Mouse (Mus musculus) frontal cortex, adult 2 months (tissue): ENCODE measurements at regions not wholly inside any gene's neighbourhood (a gene's known extent, or its start where the extent isn't known, plus 50 kb on each side); places are given as distances from the start of the nearest gene placed in this dataset.
A peak's percentile ranks its signal among the peaks of the same experiment; 100 is the strongest.

Source experiments
- DNase-seq, 2 experiments: peaks; one replicate each; pipeline ENCODE4 v3.0.0; 2022; ENCODE audit warnings: low spot score in 1 of 2; ENCODE audit errors: extremely low spot score in 1 of 2

GRCm38 (mm10) chr9:23024061-23024460 lies 198.8 kb upstream of the Bmper start:
- no peak for DNase-seq

GRCm38 (mm10) chr9:23025247-23025646 lies 197.6 kb upstream of the Bmper start:
- DNase-seq = no peak

- peak; percentile 32 to 85 for DNase-seq
Measured at GRCm38 (mm10) chr9:23027377-23028313, 195.2 kb upstream of the Bmper start.

- DNase-seq = no peak
Measured at GRCm38 (mm10) chr9:23029421-23029820, 193.5 kb upstream of the Bmper start.

DNA sequence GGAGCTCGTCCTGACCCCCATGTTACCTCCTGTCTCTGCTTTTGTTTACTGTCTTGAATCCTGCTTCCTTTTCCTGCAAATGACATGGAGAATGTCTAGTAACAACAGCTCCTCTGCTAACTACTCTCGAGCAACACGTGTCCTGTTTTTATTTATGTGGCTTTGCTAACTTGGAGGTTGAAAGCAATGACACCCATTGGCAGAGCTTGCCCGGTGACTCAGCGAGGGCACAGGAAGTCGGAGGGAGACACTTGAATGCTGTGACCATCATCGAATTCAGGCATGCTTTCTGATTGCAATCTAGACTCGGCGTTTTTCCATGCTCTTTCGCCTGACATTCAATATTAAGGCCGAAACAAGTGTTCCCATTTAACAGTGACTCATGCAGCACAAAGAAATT lies 192.7 kb upstream of the Bmper start:
- no peak for DNase-seq

DNA sequence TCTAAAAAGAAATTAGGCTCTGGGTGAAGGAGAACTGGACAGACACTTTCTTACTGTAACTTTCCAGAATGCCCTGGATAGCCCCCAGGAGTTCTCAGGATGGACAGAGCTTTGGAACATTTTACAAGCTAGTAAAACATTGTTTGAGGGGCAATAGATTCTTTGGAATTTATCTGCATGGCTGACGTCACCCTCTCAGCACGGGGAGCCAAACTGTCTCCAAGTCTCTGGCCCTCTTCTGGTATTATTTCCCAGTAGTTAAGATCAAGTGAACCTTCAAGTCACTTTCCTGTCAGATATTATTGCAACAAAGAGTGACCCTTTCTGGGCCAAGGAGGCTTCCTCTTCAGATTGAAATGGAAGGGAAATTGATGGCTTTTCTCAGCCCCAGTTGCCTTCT lies 192.3 kb upstream of the Bmper start:
- DNase-seq = no peak

DNA sequence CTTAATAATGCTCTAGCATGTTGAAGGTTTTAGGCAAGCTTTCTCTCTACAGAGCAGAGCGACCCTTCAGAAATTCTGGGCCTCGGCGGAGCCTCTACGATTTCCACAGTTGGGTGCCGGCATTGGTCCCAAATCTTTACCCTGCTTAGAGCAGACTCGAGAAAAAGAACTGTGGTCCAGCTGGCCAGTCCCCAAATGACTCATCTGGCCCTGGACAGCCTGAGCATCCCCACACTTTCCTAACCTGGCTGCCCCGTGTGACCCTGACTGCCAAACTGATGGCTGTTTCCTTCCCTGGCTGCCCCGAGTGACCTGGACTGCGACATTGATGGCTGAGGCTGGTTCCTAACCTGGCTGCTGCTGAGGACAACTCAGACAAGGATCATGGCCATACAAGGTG lies 191.0 kb upstream of the Bmper start:
- DNase-seq = no peak

DNA sequence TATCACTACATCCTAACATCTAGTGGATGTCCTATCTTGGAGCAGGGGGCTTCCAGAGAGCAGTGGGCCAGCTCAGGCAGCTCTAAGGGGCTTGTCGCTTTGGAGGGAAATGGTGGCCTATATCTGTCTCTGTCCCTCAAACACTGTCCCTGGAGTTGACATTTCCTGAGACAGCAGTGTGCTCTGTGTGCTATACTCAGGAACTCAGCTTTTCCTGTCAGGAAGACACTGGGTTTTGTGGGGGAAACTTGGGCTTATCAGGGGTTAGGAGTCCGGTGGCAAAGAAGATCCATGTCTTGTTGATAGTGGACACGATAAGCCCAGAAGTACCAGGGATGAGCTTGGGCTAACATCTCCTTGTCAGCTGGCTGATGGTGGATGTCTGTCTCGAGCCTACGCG lies 187.6 kb upstream of the Bmper start:
- no peak for DNase-seq

DNA sequence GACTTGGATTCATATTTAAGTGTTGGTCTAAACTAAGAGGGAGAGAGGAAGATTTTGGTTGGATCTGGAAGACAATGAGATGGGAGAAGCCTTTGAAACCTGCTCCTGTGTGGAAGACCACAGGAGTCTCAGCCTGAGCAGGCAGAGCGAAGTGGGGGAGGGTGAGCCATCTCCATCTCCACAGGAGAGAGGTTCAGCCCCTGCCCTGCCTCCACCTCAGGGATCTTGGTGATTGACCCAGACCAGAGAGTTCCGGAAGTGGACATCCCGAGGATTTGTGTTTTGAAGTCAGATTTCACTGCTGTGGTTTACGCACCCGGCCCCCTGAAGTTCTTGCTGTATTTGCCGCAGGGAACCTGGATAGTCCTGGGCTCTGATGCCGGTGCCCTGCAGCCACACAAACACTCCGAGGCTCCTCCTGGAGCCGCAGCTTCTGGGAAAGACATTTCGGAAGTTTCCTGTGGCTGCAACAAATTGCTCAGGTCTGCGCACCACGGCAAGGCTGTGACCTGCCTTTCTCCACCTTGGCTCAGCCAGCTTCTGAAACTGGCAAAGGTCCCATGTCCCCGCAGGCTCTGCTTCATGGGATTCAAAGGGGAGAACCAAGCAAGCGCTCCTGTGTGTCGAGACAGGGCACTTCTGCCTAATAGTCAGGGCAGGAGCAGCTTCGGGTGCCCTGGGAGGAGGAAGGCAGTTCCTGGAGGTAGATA lies 186.8 kb upstream of the Bmper start:
- DNase-seq = no peak

DNA sequence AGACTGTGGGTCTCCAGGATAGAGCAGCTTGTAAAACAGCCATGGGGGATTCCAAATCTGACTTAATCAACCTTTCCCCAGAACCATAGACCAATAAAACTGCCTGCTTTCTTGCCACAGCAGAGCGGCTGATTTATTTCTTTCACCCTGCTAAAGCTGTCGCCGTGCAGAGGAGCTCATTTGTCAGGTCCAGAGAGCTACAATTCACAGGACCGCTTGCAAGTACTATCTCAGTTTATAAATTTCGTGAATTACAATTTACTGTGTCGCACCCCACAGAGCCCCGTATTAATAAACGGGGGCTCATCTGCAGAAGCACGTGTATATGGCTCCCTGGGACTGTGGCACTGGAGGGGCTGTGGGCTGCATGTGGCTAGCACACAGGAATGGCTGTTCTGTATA lies 185.4 kb upstream of the Bmper start:
- no peak for DNase-seq

GRCm38 (mm10) chr9:23039588-23039987 lies 183.3 kb upstream of the Bmper start:
- DNase-seq = no peak

GRCm38 (mm10) chr9:23041025-23041424 lies 181.9 kb upstream of the Bmper start:
- no peak for DNase-seq

DNA sequence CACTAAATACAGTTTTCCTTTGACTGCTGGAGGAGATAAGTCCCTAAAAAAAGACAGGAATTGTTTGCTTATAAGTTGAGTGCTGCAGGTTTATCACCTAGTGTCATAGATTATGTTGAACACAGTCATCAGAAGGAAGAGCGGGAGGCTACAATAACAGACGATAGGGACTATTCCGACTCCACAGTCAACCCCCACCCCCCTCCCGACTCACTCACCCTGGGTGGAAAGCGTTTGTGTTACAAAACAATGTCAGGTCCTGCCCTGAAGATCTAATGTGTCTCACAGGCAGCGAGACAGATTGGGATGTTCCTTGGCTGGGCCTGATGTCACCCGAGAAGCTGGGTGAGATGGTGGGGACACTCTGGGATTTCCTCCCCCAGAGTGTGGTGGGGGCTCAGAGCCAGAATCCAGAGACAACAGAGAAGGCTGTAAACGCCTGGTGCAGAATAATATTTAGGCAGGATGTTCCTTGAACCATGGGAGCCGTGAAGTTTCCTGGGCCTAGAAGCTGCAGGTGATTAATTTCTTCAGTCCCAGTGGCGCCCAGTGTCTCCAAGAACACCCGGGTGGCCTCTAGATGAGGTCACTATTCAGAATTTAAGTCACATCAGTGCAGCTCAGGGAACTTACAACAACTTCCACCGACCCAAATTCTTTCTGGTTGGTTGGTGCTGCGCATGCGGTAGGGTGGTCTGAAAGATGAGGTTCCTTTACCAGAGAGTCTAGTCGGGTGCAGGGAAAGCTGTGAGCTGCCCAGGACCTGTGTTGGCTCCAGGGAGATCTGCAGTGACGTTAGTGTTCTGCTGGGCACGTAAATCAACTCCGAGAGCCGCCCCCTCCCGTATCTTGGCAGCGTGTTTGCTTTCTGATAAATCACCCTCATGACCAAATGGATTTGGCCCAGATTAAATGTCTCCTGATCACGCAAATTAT lies 181.1 kb upstream of the Bmper start:
- no peak for DNase-seq

DNA sequence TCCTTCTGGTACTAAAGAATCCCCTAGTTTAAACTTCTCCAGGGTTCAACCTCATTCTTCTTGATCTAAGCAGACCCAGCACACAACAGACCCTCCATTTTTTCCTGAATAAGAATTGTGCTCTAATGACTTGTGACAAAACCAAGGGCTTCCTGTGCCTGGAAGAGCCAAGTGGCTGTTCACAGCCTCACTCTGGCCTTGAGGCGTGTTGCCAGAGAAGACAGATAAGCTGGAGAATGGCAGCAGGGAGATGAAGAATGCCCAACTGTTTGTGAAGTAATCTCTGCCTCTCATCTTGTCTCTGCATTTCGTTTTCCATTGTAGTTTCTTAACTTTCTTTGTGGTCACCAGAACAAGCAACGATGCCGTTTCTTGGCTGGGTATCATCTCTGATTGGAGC lies 179.9 kb upstream of the Bmper start:
- DNase-seq = no peak

- no peak for DNase-seq
Measured at GRCm38 (mm10) chr9:23045486-23045885, 177.4 kb upstream of the Bmper start.

- no peak for DNase-seq
Measured at GRCm38 (mm10) chr9:23050751-23051150, 172.1 kb upstream of the Bmper start.

DNA sequence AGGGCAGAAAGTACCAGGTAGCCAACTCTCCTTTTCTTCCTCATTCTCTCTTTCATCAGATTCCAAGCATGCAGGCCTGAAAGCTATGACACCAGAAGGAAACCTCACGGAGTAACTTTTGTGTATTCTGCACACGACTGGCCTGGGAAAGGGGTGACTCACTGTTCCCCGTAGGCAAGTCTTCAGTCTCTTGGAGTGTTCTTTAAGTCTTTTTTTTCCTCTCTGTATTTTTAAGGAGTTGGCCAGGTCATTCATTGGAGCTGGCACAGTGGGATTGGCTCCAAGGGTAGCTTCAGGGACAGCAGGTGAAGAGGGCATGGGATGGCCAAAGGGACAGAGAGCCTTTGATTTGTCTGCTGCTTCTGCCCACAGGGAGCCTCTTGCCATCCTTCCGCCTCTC lies 163.3 kb upstream of the Bmper start:
- no peak for DNase-seq

- no peak for DNase-seq
Measured at GRCm38 (mm10) chr9:23060526-23060925, 162.3 kb upstream of the Bmper start.

- no peak for DNase-seq
Measured at GRCm38 (mm10) chr9:23061179-23061929, 161.5 kb upstream of the Bmper start.

DNA sequence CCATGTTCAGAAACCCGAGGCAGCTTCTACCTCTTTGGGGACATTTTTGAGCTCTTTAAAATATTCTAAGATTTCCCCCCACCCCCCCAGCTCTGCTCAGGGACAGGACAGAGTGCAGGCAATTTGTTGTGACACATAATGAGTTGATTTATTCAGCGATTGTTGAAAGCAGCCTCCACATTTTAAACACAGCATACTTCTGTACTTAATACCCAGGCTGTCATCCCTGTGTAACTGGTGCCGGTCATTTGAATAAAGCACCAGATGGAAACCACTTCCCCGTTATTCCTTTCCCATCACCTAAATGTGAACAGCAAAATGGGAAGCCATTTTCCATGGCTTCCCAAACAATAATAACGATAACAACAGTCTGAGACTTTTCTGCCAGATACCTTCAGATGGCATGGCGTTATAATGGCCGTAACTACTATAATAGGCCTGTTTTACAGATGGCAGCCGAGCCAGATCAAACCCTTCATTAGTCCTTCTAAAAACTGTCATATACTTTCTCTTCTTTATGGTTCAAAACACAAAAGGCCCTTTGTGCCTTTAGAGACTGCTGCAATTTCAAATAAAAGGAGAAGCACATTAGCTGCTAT lies 160.7 kb upstream of the Bmper start:
- no peak for DNase-seq
